Mouse (Mus musculus) liver, adult 2 months (tissue): Measurements from ENCODE around the gene 9130230L23Rik.

Experiments used
- CTCF ChIP-seq: fragments of 200-500 bp; IDR thresholded peaks from 2 replicates; pipeline ENCODE4 v1.5.1; 2011; ENCODE audit warnings: low read depth, low read length, control low read depth
- POLR2A ChIP-seq: fragments of 200-500 bp; IDR thresholded peaks from 2 replicates; pipeline ENCODE4 v1.6.1; 2011; ENCODE audit warnings: low read length, control low read depth; ENCODE audit not compliant: insufficient read depth; ENCODE audit errors: extremely low read depth

DNA sequence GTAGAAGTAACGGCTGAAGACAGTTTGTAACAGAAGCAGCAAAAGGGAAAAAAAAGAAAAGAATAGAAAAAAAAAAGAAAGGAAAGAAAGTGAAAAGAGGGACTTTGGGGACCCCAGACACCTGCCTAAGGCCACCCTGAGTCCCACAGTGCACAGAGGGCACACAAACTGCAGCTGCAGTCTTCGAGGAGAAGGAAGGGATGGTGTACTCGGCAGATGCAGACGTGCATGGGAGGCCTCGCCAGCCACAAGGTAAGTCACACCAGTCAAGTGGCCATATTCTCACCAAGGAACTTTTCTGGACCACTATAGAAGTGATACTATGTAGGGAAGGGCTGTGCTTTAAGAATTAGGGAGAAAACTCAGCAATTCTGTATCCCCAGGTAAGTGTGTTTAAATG is 69.3 kb downstream of the 9130230L23Rik start, which contains the start of gene Chrna9:
- TF ChIP-seq POLR2A (no peak), CTCF (no peak)
